Mouse (Mus musculus): ENCODE measurements at regions not wholly inside any gene's neighbourhood (a gene's known extent, or its start where the extent isn't known, plus 50 kb on each side); places are given as distances from the start of the nearest gene placed in this dataset.
A peak's percentile ranks its signal among the peaks of the same experiment; 100 is the strongest.
"Not testable (repeated sequence)": the region's sequence is repeated elsewhere in the genome, so short reads cannot be mapped to it uniquely, and the experiment has no call there.

DNA sequence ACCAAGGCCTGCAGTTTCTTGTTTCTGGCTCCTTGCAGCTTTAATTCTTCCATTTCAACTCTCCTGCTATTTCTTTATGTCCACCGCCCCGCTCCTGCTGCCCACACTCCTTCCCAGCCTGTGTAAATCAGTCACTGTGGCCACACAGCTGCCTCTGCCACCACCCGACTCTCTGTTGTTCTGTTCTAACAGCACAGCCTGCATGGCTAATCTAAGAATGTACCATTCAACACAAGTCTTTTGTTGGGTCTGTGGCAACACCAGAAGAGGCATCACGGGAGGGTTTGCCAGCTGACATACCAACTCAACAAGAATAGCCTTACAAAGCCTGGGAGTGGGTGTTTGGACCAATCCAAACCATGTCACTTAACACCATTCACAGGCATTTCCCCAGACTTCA is 264.9 kb upstream of the Pum3 start:
- DNase-seq: no peak

- DNase-seq: no peak
These were observed 264.1 kb upstream of the Pum3 start for GRCm38 (mm10) chr19:27693706-27694105.

GRCm38 (mm10) chr19:27692944-27693343 is 263.3 kb upstream of the Pum3 start:
- DNase-seq: no peak

- no peak for DNase-seq
These were observed 253.8 kb upstream of the Pum3 start for GRCm38 (mm10) chr19:27683426-27683825.

DNA sequence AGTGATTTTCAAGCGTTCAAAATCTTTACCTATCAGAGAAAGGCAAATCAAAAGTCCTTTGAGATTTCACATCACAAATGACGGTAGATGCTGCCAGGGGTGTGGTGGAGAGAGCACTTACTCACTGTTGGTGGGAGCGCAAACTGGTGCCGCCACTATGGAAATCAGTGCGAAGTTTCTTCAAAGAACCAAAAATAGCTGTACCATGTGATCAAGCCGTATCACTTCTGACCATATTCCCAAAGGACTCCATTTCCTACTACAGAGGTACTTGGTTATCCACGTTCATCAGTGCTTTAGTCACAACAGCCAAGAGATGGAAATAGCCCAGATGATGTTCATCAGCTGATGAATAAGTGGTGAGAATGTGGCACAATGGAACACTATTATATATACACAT is 249.8 kb upstream of the Pum3 start:
- no peak for DNase-seq

DNA sequence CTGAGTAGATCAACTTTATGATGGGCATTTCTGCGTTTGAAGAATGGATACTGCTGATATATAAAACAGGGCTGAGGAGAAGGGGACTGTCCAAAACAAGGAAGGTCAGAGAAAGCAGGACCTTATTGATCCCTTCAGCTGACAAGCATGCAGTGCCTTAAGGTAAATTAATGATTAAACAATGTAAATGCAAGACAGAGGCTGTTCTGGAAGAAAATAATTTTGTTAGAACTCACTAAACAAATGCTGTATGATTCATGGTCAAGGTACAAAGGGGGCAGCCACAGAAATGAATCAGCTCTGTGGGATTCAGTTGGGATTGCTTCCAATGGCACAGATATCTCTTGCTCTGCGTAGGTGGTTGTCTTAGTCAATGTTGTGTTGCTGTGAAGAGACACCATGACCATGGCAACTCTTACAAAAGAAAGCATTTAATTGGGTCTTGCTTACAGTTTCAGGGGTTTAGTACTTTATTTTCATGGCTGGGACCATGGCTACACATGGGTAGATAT is 243.1 kb upstream of the Pum3 start:
- DNase-seq: no peak

DNA sequence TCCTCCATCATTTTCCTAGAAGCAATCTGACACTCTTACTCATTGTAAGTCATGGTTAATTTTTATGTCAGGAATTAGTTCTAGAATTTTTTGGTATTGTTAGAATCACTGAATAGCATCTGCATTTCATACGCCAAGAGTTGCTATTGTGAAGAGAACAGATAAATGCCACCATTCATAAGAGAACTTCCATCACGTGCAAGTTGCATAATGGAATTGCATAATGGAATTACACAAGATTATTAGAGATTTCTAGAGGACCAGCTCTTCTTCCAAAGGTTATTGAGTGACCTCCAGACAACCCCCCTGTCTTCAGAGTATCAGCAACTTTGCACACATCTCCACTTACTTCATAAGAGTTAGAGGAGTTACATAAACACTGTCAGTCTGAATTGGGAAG is 233.7 kb upstream of the Pum3 start:
- no peak for DNase-seq

GRCm38 (mm10) chr19:27641001-27641400 is 211.4 kb upstream of the Pum3 start:
- DNase-seq: no peak

GRCm38 (mm10) chr19:27633105-27633504 is 203.5 kb upstream of the Pum3 start:
- no peak for DNase-seq

- no peak for DNase-seq
These were observed 198.0 kb upstream of the Pum3 start for GRCm38 (mm10) chr19:27627626-27628025.

DNA sequence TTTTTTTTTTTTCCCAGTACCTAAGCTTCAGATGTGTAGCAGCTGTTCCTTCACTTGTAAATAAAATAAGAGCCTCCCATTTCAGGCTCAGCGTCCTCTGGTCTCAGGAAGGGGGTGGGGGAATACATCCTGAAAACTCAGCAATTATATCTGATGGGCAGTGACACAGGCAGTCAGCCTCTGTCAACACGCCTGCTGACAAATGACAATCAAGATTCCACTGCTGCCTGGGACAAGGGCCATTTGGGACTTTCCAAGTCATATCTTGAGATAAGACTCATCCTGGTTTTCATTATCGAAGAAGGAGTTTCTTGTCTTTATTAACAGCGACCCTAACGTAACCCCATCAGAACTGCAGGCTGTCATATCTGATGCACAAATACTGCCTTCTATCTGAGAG is 187.9 kb upstream of the Pum3 start:
- no peak for DNase-seq

DNA sequence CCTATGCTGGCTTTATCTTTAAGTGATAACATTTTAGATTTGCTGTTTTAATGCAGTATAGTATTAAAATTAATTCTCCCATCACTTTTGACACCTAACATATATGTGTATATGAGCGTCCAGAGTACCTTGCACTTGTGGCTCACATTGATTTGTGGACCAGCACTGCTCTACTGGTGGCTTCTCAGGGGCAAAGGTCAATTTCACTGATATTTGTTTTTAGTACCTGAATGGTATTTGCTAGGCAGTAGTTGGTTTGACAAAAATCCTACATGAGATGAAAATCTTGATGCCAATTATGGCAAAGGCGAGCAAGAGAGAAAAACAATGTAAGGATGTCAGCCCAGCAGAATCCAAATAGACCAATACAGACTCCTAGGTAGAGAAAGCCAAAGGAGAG is 177.3 kb upstream of the Pum3 start:
- no peak for DNase-seq

DNA sequence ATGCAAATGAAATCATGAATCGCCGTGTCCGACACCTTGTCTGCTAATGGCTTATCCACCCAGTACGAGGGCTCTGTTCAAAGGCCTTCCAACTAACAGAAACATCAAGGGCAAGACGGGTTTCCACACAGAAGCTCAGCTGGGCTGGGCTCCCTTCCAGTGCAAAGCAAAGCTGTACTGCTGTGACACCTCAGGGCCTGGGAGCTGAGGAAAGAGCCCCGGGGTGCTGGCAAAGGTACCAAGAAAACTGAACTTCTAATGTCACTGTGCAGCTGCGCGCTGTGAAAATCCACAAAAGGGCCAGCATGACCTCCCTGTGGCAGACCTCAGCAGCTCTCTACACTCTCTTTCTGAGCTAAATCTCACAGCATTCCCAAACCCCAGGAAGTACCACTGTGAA is 173.7 kb upstream of the Pum3 start:
- no peak for DNase-seq

- DNase-seq: no peak
These were observed 171.9 kb upstream of the Pum3 start for GRCm38 (mm10) chr19:27601551-27601950.

DNA sequence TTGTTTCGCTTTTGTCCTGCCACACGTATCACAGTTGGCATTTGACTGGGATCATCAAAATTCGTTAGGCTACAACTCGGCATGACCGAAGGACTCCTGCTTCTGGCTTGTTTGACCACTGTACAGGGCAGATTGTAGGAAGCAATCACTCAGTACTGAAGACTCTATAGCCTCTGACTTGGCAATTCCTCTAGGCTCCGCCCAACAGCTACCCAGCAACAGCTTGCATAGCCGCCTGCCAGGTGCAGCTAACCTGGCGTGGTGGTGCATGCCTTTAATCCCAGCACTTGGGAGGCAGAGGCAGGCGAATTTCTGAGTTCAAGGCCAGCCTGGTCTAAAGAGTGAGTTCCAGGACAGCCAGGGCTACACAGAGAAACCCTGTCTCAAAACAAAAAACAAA is 170.8 kb upstream of the Pum3 start:
- not testable (repeated sequence) for DNase-seq

DNA sequence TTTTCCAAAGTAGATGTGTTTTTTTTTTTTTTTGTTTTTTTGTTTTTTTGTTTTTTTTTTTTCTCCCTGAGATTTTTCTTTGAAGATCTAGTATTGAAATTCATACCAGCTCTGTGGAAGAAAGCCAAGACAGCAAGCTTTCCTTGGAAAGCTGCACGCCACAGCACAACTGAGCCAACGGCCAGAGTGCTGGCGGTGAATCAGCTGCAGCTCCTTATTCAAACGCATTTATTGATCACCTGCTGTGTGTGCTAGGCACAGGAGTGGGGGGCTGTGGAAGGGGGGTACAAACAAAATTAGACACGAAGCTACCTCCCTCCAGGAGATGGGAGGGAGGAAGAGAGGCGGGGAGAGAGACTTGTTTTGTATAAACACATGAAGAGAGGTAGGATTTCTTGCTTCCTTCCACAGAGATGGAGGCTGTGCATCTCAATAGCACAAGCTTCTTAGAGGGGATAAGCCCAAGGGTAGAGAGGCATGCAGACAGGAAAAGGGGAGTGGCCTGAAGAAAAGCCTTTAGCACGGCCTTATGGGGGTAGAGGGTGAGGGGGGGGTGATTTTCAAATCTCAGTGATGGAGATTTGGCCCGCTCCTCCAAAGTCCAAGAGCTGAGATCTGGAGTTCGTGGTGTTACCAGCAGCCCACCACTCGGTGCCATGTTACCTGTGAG is 170.1 kb upstream of the Pum3 start:
- DNase-seq: no peak

GRCm38 (mm10) chr19:27598350-27598749 is 168.7 kb upstream of the Pum3 start:
- DNase-seq: no peak

DNA sequence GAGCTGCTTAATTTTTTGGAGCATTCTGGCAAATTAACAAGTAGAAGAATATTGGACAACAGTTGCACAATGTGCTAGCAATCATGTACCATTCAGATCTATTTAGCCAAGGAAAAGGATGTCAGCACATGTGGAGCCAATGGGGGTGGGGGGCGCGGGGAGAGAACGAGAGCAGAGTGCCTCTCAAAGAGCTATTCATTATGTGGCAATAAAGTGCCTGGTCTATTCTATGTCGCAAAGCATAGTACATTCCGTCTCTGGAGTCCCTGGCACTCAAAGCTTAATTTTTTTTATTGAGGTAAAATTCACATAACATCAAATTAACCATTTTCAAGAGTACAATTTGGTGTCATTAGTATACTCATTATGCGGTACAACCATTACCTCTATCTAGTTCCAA is 155.9 kb upstream of the Pum3 start:
- no peak for DNase-seq

GRCm38 (mm10) chr19:27582111-27582500 is 152.5 kb upstream of the Pum3 start:
- no peak for DNase-seq

GRCm38 (mm10) chr19:27581362-27582110 is 151.9 kb upstream of the Pum3 start:
- DNase-seq: peak in 1 of 2 experiments; percentile 9

GRCm38 (mm10) chr19:27576478-27576877 is 146.9 kb upstream of the Pum3 start:
- no peak for DNase-seq

- no peak for DNase-seq
These were observed 137.3 kb upstream of the Pum3 start for GRCm38 (mm10) chr19:27566929-27567328.

- DNase-seq: no peak
These were observed 136.4 kb upstream of the Pum3 start for GRCm38 (mm10) chr19:27566060-27566459.

DNA sequence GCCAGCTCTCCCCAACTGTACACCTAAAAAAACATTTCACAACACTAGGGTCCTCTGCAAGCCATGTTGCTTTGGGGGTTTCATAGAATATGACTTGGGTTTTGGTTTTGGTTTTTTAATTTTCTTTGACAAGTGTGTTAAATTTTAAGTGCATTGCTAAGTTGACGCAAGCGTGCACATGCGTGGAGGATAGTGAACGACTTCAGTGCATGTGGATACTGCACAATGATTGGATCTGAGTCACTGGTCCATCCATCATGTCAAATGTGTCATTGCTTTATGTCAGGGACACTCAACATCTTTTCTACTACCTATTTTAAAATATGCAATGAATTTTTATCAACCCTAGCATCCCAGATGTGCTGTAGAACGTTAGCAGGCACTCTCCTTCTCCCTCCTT is 134.5 kb upstream of the Pum3 start:
- no peak for DNase-seq

Measured in heart, adult 18-20 months (tissue).